In the genomic region with DNA sequence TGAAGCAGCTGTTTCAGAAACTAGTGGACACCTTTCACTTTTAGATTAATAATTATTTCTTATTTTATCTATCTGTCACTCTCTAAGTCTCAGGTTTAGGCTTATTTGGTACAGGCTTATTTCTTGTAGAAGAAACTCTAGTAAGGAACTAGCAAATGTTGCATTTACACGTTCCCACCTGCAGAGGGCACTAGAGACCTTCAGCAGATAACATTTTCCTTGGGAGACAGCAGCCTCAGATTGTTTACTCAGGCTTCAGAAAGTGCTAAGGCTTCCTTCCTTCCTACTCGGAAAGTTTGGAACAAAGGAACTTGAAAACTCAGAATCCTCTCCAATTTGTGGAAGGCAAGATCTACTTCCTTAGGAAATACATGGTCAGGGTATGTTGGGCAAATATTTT, we compare ENCODE assay signal across 9 mouse cellular contexts. TPM values are rescaled to one million over a fixed set of nuclear protein-coding genes. Genes with fewer than 3 reads are reported as not detected.
DNase-seq lines count a peak whose midpoint lies in the region; ATAC-seq lines count a peak whose summit lies in the region.
"Had no signal": no experiment of that assay in that cellular context is flagged by ENCODE, and none has a peak within 500 bp of the region (broad histone marks: within the 10 kb centered on the region; RNA-seq: fewer than 3 reads in every experiment).

No protein-coding gene starts in this region.

- no peaks in the 10 kb centered on the region for H3K9me3 ChIP-seq in hindbrain, embryonic 10.5 days
- H3K9me3 ChIP-seq in hindbrain, embryonic 13.5 days, result no peaks in the 10 kb centered on the region
- H3K9me3 ChIP-seq in hindbrain, embryonic 16.5 days (ENCODE audit: control insufficient read depth, low read length), result no peaks in the 10 kb centered on the region
- H3K9me3 ChIP-seq in midbrain, embryonic 13.5 days, result no peaks in the 10 kb centered on the region
- H3K9me3 ChIP-seq: lung, embryonic 15.5 days had no signal

- no peaks in the 10 kb centered on the region for H3K27me3 ChIP-seq in hindbrain, embryonic 10.5 days (ENCODE audit: insufficient read depth, poor library complexity, severe bottlenecking)
- H3K27me3 ChIP-seq in hindbrain, embryonic 13.5 days, result no peaks in the 10 kb centered on the region
- H3K27me3 ChIP-seq in hindbrain, embryonic 16.5 days (replicated peaks; ENCODE audit: control insufficient read depth, insufficient read depth, low read length), result no peaks in the 10 kb centered on the region
- H3K27me3 ChIP-seq in midbrain, embryonic 13.5 days, result no peaks in the 10 kb centered on the region
- H3K27me3 ChIP-seq: lung, embryonic 15.5 days had no signal

- H3K36me3 ChIP-seq in hindbrain, embryonic 10.5 days, result no peaks in the 10 kb centered on the region
- H3K36me3 ChIP-seq in hindbrain, embryonic 13.5 days, result no peaks in the 10 kb centered on the region
- H3K36me3 ChIP-seq in hindbrain, embryonic 16.5 days (ENCODE audit: control insufficient read depth, insufficient read depth, low read length), result no peaks in the 10 kb centered on the region
- no peaks in the 10 kb centered on the region for H3K36me3 ChIP-seq in midbrain, embryonic 13.5 days
- H3K36me3 ChIP-seq: lung, embryonic 15.5 days had no signal

- H3K27ac ChIP-seq in hindbrain, embryonic 10.5 days, result no peak overlapping the region
- H3K27ac ChIP-seq in hindbrain, embryonic 13.5 days, result no peak overlapping the region
- H3K27ac ChIP-seq in hindbrain, embryonic 16.5 days (ENCODE audit: low read depth, low read length), result no peak overlapping the region
- no peak overlapping the region for H3K27ac ChIP-seq in midbrain, embryonic 13.5 days
- H3K27ac ChIP-seq: lung, embryonic 15.5 days had no signal

- 12% methylated on average over 2 of the region's 2 CpGs for WGBS in hindbrain, embryonic 10.5 days
- WGBS in hindbrain, embryonic 13.5 days, result 1% methylated on average over 2 of the region's 2 CpGs
- WGBS in hindbrain, embryonic 16.5 days, result 3% methylated on average over 2 of the region's 2 CpGs
- 5% methylated on average over 2 of the region's 2 CpGs for WGBS in midbrain, embryonic 13.5 days

- H3K9ac ChIP-seq in hindbrain, embryonic 13.5 days, result no peak overlapping the region
- no peak overlapping the region for H3K9ac ChIP-seq in hindbrain, embryonic 16.5 days (ENCODE audit: low read depth, low read length)
- H3K9ac ChIP-seq in midbrain, embryonic 13.5 days (replicated peaks), result no peak overlapping the region
- H3K9ac ChIP-seq: lung, embryonic 15.5 days had no signal

- H3K4me3 ChIP-seq in hindbrain, embryonic 10.5 days, result no peak overlapping the region
- no peak overlapping the region for H3K4me3 ChIP-seq in hindbrain, embryonic 13.5 days
- H3K4me3 ChIP-seq in hindbrain, embryonic 16.5 days (ENCODE audit: low read length), result no peak overlapping the region
- H3K4me3 ChIP-seq in midbrain, embryonic 13.5 days (replicated peaks), result no peak overlapping the region
- H3K4me3 ChIP-seq: lung, embryonic 15.5 days had no signal

- no peak for ATAC-seq in hindbrain, embryonic 13.5 days (ENCODE audit: low FRiP score)
- ATAC-seq in hindbrain, embryonic 16.5 days, result 0 out of 2 replicates have a peak, but pooled peaks have one; percentile 42
- ATAC-seq in midbrain, embryonic 13.5 days, result 0 out of 2 replicates have a peak, but pooled peaks have one; percentile 17
- ATAC-seq in megakaryocyte, adult 5-6 weeks (ENCODE audit: poor library complexity, severe bottlenecking), result no peak

- peak; percentile 59 for DNase-seq in hindbrain, embryonic 10.5 days (ENCODE audit: low spot score)
- DNase-seq in ZHBTc4 (ENCODE audit: low read depth, low spot score), result peak; percentile 81
- peak; percentile 83 for DNase-seq in embryo, embryonic 10 days (ENCODE audit: low spot score)
- peak; percentile 32 for DNase-seq in left cerebral cortex, adult 11 months (ENCODE audit: low spot score)

- H3K4me2 ChIP-seq in hindbrain, embryonic 13.5 days, result no peak overlapping the region
- no peak overlapping the region for H3K4me2 ChIP-seq in hindbrain, embryonic 16.5 days (ENCODE audit: low read length)
- H3K4me2 ChIP-seq in midbrain, embryonic 13.5 days (replicated peaks), result no peak overlapping the region
- H3K4me2 ChIP-seq: lung, embryonic 15.5 days had no signal

- no peaks in the 10 kb centered on the region for H3K4me1 ChIP-seq in hindbrain, embryonic 10.5 days (replicated peaks)
- no peaks in the 10 kb centered on the region for H3K4me1 ChIP-seq in hindbrain, embryonic 13.5 days (replicated peaks)
- H3K4me1 ChIP-seq in hindbrain, embryonic 16.5 days (ENCODE audit: control insufficient read depth, insufficient read depth, low read depth, low read length), result no peaks in the 10 kb centered on the region
- no peaks in the 10 kb centered on the region for H3K4me1 ChIP-seq in midbrain, embryonic 13.5 days (replicated peaks)
- H3K4me1 ChIP-seq: lung, embryonic 15.5 days had no signal

RNA-seq across cellular contexts. Expression of gene Ttn, which starts 52.6 kb away (rescaled TPM):
- 0.10 and 0.32 TPM in 2 replicates for polyA plus RNA-seq in hindbrain, embryonic 10.5 days (2016; fragmentation: Nextera tagmentation; extraction: Ambion mirVana)
- polyA plus RNA-seq in hindbrain, embryonic 13.5 days (2015; fragmentation: Nextera tagmentation; extraction: Ambion mirVana), result 1.1 and 2.5 TPM in 2 replicates
- polyA plus RNA-seq in hindbrain, embryonic 16.5 days (2015; fragmentation: Nextera tagmentation; extraction: Ambion mirVana), result 0.41 and 7.7 TPM in 2 replicates
- polyA plus RNA-seq in midbrain, embryonic 13.5 days (2015; fragmentation: Nextera tagmentation; extraction: Ambion mirVana), result 0.30 and 0.44 TPM in 2 replicates
- 0.02 TPM in 2 replicates for total RNA-seq in megakaryocyte, adult 5-6 weeks (2015)
- total RNA-seq in megakaryocyte, adult 5-6 weeks (2017), result 0.04 and 0.11 TPM in 2 replicates

Comparison
In these comparisons a context has a peak if more than half of its experiments do, and no peak if none do; other contexts are left out.
1. ATAC-seq: peak in hindbrain, embryonic 16.5 days (single experiment) and midbrain, embryonic 13.5 days (single experiment); none in hindbrain, embryonic 13.5 days (single experiment) and megakaryocyte, adult 5-6 weeks (single experiment).
2. DNase-seq: peak in every context shown above with its lines; median percentile 83 in embryo, embryonic 10 days; 81 in ZHBTc4; 59 in hindbrain, embryonic 10.5 days; 32 in left cerebral cortex, adult 11 months.